Mouse (Mus musculus) left cerebral cortex, postnatal 36 days (tissue): ENCODE measurements around the gene Pde4d. TPM values are rescaled to one million over a fixed set of nuclear protein-coding genes. Genes with fewer than 3 reads are reported as not detected.

ENCODE experiments used
- DNase-seq, 2 experiments: peaks; one replicate each; pipeline ENCODE4 v3.0.0; 2021 to 2022; ENCODE audit warnings: low spot score in 2 of 2, mixed read lengths in 1 of 2
- intact Hi-C: fragments of 180-260 bp; cut with DNase I; formaldehyde crosslinking; loops from one replicate; pipeline ENCODE4 v1.15.1; 2025
- total RNA-seq, 2 experiments: library from RNA; stranded (reverse); gene quantifications; 2 replicates each; pipeline ENCODE4 v1.2.3; 2021

Gene Pde4d
- total RNA-seq, 2 experiments from 2014 or later: 110 to 119 TPM

DNA sequence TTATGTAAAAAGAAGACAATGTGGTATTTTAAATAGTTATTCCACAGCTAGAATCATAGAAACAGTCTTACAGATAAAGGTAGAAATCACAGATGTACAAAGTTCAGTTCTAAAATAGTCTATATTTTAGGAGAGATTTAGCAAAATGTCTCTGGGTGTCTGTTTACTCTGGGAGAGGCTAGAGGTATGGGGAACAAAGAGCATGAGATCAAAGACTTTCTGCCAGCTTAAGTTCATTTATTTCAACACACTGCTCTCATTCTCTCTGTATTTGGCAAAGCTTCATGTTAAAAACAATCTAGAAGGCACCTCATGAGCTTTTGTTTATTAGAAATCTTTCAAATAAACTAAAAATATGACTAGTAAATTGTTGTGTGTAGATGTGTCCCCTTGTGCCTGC, 1024.6 kb downstream of the Pde4d start:
- intact Hi-C loops: no loop called here

DNA sequence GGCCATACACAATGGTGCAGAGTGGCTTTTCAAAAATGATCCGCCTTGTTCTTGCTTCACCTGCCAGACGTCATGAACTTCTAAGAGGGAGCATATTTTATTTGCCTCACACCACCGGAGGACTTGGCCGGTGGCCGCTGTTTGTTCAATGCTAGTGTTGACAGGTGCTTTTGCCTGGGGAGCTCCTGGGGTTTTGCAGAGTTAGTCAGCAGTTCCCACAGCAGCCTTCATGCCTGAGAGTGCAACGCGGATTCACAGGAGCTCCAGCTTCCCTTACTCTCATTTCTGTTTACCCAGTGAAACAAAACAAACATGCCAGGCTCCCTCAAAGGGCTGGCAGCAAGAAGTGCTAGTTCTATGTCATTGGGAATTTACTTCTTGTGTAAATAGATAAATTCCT, 1031.7 kb downstream of the Pde4d start:
- no peak for DNase-seq
- intact Hi-C loops: no loop called here

More for the DNA sequence above, 1024.6 kb downstream of the Pde4d start:
- DNase-seq: no peak

DNA sequence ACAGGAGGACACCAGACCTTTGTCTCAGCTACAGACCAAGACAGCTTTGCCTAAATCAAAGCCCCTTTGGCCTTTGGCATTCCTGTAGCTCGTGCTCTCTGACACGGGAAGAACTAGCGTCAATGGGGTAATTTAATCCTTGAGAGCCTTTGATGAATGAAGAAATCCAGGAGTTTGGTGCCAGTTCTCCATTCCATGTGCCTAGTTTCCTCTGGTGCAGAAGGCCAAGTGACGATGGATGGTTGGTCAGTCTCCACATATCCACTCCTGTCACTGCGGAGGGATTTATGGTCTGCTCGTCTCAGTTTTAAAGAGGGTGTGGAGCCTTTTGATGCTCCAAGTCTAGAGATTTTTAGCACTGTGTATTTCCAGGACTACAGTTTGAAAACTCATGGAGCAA, 1036.4 kb downstream of the Pde4d start:
- intact Hi-C loops: no loop called here

DNA sequence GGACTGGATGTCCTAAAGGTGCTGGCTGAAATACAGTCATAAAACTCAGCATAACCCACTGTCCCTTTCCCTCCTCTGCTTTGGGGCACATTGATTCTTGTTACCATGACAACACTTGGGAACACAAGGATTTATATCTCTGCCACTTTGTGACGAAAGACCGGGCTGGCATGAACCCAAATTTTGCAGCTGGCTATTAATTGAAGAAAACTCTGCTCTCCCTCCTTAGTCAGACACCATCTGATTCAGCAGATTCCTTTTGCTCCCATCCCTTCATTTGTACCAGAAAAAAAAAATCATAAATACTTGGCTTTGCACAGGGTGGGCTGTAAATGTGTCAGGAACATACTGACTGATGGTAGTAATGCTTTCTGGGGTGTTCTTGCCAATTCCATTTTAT, 1037.6 kb downstream of the Pde4d start:
- DNase-seq: no peak
- intact Hi-C loops: no loop called here

More for the DNA sequence above, 1036.4 kb downstream of the Pde4d start:
- no peak for DNase-seq

DNA sequence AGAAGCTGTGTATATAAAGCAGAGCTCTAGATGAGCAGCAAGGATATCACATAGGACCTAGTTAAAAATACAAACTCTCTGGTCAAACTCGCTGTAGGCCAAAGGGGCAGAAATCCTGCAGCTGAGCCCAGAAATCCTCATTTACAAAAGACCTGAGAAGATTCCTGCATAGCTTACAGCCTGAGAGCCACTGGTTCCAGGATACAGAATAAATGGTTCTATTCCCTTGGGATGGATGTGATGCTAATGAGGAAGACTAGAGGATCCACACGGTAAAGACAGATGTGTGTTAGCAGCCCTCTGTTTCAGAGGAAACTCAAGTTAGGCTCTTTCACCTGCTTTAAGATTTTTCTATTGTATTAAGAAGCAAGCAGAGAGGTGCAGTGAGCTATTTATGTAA, 1041.1 kb downstream of the Pde4d start:
- DNase-seq: no peak
- intact Hi-C loops: no loop called here

DNA sequence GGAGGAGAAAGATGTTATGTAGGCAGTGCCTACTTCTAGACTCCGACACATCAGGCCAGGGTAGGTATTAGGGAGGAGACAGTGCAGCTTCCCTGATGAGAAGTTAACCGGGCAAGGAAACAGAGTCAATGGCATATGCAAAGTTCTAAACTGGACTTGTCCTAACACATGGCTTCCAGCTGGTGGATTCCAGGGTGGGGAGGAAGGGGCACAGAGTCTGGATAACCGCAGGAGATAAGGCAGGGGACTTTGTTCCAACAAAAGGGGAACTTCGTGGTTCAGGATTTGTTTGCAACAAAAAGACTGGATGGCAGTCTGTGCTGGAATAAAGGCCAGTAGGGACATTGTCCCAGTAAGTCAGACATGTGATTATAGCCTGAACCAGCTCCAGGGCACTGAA, 1042.1 kb downstream of the Pde4d start:
- no peak for DNase-seq
- intact Hi-C loops: no loop called here

DNA sequence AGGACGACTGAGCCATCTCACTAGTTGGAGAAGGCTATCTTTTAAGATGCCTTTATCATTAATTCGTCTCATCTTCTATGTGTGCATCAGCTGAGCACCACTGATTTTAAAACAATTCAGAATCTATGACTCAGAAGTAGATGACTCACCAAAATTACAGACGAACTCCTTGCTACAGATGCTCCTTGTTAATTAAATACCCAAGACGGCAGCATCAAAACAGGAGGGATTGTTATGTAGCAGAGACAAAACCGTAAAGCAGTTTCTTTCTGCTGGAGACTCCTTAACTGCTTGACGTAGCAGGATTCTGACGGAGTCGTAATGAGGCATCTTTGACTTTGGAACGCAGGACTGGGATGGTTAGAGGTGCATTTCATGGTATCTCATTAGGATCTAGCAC, 1050.6 kb downstream of the Pde4d start:
- DNase-seq: no peak

DNA sequence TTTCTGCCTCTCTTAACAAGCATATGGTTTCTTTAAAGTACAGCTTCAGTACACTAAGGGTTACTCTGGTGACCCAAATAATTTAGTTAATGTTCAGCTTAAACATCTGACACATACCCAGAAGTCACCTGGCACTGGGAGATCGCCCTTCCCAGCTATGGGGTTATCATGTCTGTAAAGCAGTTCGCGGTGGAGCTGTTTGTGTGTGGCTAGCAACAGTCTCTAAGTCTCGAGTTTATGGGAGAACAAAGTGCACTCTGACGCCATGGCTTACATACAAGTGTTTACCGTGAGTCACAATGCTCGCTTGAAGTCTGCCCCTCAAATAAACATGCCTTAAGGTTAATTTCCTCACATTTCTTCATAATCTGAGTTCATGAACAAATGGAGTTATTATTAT, 1053.0 kb downstream of the Pde4d start:
- intact Hi-C loops: no loop called here

More for the DNA sequence above, 1050.6 kb downstream of the Pde4d start:
- intact Hi-C loops: no loop called here

DNA sequence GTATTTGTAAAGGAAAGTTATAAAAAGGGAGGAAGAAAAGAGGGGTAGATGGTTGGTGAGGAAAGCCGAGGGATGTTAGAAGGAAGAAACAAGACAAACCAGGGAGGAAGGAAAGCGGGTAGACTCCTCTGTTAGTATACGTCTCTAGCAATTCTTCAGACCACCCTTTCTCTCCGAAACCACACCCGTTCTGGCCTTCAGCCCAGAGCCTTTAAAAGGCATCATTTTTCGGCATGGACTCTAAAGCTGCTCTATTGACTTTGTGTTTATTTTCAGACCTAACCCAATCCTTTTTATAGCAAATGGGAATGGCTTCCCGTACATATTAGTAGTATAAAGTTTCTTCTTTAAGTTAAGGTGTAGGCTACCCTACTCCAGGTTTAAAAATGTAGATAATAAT, 1057.0 kb downstream of the Pde4d start:
- DNase-seq: no peak
- intact Hi-C loops: no loop called here

More for the DNA sequence above, 1053.0 kb downstream of the Pde4d start:
- DNase-seq: no peak

DNA sequence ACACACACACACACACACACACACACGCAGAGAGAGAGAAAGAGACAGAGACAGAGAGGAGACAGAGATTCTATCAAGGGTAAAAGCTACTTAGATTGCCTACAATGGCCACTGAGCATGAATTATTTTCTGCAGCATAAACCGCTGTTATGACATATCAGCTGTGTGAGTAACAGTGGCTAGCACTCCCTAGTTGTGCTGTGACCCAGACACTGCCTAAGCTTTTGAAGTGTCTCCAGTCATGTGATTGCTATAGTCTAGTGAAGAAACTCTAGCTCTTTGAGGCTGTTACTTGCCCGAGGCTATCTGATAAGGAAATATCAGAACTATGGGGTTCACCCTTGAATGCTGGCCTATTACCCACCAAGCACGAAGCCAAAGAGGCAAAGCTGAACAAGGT, 1058.7 kb downstream of the Pde4d start:
- DNase-seq: no peak
- intact Hi-C loops: no loop called here

DNA sequence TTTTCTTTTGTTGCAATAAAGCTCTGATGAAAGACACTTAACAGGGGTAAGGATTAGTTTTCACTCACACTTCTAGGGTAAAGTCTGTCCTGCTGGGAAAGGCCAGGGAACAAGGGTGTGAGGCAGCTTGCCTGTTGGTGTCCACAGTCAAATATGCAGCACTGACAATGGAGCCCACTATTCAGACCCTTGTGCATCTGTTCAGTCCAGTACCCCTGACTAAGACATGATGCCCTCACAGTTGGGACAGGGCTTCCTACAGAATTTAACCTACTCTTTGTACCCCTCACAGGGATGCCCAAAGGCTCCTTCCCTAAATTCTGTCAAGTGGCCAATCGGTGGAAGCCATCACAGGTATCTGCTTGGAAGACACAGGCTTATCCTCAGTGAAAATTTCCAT, 1068.4 kb downstream of the Pde4d start:
- no peak for DNase-seq
- intact Hi-C loops: loop anchor here (5.0 kb wide), 2 partner anchors 161 to 176 kb away; no protein-coding TSS in a partner anchor

DNA sequence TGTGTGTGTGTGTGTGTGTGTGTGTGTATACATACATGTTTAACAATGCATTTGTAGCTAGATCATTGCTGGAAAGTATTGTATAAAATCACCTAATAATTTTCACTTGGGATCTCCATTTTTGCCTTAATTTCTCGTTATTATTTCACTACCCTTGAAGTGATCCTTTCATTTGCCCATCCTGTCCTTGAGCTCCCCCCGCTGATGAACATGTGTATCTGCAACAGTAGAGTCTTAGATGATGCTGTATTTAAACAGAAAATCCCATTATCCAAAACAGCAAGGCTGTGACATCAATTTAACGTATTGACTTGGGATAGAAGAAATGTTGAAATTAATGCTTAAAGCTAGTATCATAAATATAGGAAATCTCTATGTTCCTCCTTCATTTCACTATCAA, 1069.7 kb downstream of the Pde4d start:
- intact Hi-C loops: loop anchor here (5.0 kb wide), 2 partner anchors 162 to 177 kb away; no protein-coding TSS in a partner anchor
- DNase-seq: no peak

DNA sequence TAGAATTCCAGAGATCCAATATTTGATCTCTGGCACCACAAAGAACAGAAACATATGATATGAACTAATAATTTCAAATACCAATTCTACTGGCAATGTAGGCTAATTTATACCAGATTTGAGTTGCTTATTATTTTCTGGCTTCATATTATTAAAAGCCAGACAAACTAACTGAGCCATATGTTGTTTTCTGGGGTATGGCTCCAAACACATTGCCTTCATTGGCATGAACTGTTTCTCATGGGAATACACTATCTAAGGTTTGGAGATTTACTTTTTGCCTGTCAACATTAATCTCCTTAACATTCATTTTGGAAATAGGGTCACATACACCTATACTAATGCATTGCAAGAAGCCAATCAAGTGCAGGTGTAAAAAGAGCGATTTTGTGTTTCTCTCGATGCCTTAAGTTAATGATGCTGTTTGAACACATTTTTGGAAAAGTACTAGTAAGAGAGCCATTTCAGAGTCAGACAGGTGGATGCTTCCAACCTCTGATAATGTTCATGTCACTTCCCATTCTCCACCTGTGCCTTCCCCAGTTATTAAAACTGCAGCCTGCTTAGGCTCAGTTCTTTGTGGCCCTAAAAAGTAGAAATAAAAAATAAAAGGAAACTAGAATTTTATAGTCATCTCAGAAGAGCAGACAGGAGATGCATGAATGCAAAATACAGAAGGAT, 1070.4 kb downstream of the Pde4d start:
- intact Hi-C loops: loop anchor here (5.0 kb wide), 2 partner anchors 163 to 178 kb away; no protein-coding TSS in a partner anchor
- no peak for DNase-seq

DNA sequence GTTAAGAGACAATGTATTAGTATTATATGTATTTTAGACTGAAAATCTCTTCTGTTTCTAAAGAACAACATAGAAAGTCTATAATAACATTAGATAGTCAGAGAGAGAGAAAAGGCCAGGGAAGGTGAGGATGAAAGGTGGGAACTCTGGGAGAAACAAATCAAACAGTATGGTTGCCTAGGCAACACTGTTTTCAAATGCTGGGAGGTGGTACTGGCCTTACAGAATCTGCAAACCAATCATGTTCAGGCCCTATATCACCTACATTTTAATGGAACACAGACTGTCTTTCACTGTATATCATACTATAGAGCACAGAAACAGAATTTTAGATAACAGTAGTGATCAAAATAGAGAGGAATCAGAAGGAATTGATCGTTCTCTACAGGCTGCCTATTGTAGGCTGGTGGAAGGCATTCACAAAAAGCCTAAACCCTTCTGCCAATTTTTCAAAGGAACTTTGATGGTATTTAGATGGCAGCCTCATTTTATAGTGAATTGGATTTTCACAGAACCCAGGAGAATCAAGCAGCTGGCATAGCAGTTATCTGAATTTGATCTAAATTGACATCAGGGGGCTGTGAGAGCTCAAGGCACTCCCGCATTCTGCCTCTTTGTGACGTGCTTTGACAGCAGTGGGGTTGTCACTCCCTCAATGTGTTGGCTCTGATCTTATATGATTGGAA, 1084.2 kb downstream of the Pde4d start:
- no peak for DNase-seq
- intact Hi-C loops: no loop called here

DNA sequence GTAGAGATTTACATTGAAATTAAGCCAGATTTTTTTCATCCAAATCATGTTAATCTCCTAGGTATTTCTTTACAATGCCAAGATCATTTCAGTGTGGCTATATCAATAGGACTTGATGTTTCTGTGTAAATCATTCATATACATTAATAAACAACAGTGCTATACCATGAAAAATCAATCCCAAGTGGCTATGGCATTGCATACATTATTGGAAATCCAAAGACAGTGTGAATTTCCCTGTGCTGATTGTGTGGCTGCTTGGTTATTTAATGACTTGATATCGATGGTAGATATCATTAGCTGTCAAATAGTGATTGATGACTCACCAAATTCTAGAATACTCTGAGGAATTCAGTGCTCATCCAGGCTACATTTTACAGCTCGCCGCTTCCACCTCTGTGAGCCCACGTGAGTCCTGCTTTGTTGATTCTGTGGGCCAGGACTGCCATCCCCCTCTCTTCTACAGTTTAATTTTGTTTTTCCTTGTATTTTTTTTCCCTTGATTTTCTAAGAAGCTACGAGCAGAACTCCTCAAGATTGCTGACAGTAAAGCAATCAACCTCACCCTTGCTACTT, 1085.0 kb downstream of the Pde4d start:
- intact Hi-C loops: no loop called here
- DNase-seq: no peak

DNA sequence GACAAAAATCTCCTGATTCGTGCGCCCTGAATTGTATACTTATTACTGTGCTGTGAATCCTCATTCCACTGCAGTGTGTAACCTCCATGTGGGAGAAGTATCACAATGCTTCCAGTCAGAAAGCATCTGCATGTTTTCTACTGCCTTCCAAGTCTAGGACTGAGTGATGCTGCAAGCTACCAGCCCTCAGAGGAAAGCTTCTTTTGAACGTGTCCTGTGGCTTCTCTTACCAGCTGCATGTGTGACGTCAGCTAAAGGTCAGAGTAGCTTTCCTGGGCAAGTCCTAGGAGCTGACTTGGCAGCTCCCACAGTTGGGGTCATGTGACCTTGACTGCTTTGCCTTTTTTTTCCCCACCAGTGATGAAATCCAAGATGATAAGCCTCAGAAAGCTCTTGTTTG, 1086.9 kb downstream of the Pde4d start:
- no peak for DNase-seq
- intact Hi-C loops: no loop called here

DNA sequence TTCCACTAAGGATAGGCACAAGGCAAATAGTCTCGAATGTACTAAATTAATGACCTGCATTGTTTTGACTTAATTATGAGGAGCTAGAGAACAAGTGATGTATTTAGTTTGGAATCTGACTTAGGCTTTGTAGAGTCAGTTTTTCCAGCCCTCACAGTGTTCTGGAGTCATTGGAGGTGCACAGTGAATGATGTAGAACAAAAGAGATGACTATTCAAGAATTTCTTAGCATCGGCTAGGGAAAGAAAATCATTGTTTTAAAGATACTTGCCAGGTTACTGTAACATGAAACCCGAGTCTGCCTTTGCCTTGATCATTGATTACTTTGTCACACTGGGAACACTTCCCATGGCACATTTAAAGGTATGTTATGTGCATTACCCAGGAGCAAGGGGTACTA, 1089.6 kb downstream of the Pde4d start:
- DNase-seq: no peak
- intact Hi-C loops: no loop called here

DNA sequence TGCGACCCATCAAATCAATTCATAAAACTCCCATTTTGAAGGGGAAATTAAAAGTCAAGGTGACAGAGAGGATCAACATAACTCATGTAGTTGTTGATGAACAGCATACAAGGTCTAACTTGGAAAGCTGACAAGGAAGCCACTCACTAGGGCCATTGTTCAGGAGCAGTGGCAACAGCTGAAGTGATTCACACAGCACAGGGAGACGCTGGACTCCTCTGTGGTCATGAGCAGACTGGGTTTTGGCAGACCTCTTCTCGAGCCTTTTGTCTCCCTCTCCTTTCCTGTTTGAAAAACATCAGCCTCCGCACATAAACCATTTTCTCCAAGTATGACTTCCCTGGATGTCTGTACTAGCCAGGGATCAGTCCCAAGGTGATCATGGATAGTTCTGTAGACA, 1094.9 kb downstream of the Pde4d start:
- intact Hi-C loops: loop anchor here (5.0 to 10.0 kb wide), 2 partner anchors 100 to 202 kb away; no protein-coding TSS in a partner anchor
- DNase-seq: no peak

DNA sequence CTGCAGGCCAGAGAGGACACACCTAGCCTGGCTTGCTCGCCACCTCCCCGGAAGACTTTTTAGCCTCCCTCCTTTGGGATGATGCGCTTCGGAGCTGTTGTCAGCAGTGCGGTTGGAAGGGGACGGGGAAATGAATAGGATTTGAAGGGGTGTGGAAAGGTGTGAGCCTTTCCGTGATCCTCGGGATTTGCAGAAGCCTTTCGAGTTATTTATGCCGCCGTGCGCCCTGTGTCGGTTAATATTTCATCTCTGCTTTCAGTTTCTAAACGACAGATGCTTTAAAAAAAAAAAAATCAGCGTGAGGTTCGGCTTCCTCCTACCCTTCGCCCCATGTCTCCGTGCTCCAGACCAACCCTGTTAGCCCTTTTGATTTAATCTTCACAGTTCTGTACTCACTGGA, 1096.6 kb downstream of the Pde4d start:
- intact Hi-C loops: loop anchor here (2.0 to 10.0 kb wide), 3 partner anchors 102 to 318 kb away; no protein-coding TSS in a partner anchor
- no peak for DNase-seq

DNA sequence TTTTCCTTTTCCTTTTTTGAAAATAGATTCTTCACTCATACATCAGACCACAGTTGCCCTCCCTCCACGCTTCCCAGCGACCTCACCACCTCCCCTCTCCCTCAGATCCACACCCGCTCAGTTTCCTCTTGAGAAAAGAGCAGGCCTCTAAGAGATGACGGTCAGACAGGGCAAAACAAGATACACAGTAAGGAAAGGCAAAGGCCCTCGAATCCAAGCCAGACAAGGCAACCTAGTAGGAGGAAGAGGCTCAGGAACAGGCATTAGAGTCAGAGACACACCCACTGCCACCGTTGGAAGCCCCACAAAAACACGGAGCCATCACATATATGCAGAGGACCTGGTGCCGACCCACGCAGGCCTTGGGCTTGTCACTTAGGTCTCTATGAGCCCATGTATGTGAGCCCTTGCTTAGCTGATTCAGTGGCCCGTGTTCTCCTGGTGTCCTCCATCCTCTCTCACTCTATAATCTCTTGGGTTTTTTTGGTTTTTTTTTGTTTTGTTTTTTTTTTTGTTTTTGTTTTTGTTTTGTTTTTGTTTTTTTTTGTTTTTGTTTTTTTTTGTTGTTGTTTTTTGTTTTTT, 1097.3 kb downstream of the Pde4d start:
- intact Hi-C loops: loop anchor here (2.0 to 10.0 kb wide), 3 partner anchors 102 to 318 kb away; no protein-coding TSS in a partner anchor
- DNase-seq: no peak
